Comparison of ENCODE assay signal across 7 mouse cellular contexts in the genomic region with DNA sequence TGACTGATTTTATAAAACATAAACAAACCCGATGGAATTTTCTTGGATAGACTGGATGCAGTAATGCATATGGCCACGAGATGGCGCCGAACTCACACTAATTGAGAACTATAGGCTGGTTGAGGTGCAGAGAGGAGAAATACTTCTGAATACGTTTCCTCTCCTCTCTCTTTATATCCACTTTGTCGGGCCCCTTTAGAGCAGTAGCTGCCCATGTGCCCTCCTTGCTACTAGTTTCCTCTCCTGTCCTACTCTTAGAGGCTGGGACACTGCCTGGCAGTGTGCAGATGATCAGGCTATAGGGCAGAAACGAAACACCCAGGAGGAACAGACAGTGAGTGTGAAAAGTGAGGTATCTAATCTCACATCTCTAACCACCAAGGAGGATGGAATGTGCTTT. TPM values are rescaled to one million over a fixed set of nuclear protein-coding genes. Genes with fewer than 3 reads are reported as not detected.
DNase-seq lines count a peak whose midpoint lies in the region; ATAC-seq and TF ChIP-seq lines count a peak whose summit lies in the region.

No protein-coding gene starts in this region.

- TF ChIP-seq CTCF in left cerebral cortex, adult 2 months (IDR thresholded peaks at IDR 0.05), result peak; percentile 88

- peak; percentile 74 for ATAC-seq in megakaryocyte, adult 5-6 weeks (ENCODE audit: poor library complexity, severe bottlenecking)

- no peak overlapping the region for H3K4me3 ChIP-seq in left cerebral cortex, adult 2 months

- peak; percentile 14 for DNase-seq in WW6 (ENCODE audit: low read depth, low spot score)
- peak; percentile 14 for DNase-seq in cerebellum, adult 9-11 months
- DNase-seq in frontal cortex, postnatal 25 days (ENCODE audit: low spot score in 2 of 2), result peak; percentile 61 to 64
- peak; percentile 67 for DNase-seq in induced T-regulatory cell, adult 2 months (ENCODE audit: low read depth)
- DNase-seq in left cerebral cortex, adult 2 months (ENCODE audit: extremely low spot score in 1 of 2, low spot score in 2 of 2), result peak; percentile 64 to 81
- peak; percentile 60 to 82 for DNase-seq in right cerebral cortex, postnatal 10 days (ENCODE audit: low spot score in 2 of 2)

- H3K27ac ChIP-seq in left cerebral cortex, adult 2 months, result no peak overlapping the region

- intact Hi-C loops in left cerebral cortex, adult 2 months (cut with DNase I), result loop anchor here (5.0 to 10.0 kb wide), 2 partner anchors 81 to 1861 kb away; no protein-coding TSS in a partner anchor

RNA-seq across cellular contexts. Expression of a gene that starts 16.7 kb away (rescaled TPM):
- not detected for total RNA-seq in left cerebral cortex, adult 2 months (2021)
- not detected in 2 replicates for total RNA-seq in megakaryocyte, adult 5-6 weeks (2015)
- not detected in 2 replicates for total RNA-seq in megakaryocyte, adult 5-6 weeks (2017)

RNA-seq across cellular contexts. Expression of a gene that starts 33.2 kb away (rescaled TPM):
- total RNA-seq in left cerebral cortex, adult 2 months (2021), result under 1 TPM in 1 of 2 experiments, not detected in 1; 0.36 TPM
- total RNA-seq in megakaryocyte, adult 5-6 weeks (2015), result not detected in 2 replicates
- total RNA-seq in megakaryocyte, adult 5-6 weeks (2017), result not detected in 2 replicates

Comparison
In these comparisons a context has a peak if more than half of its experiments do, and no peak if none do; other contexts are left out.
1. DNase-seq: peak in every context shown above with its lines; median percentile 72 in left cerebral cortex, adult 2 months; 71 in right cerebral cortex, postnatal 10 days; 67 in induced T-regulatory cell, adult 2 months; 62 in frontal cortex, postnatal 25 days; 14 in WW6; 14 in cerebellum, adult 9-11 months.